Mouse (Mus musculus) embryo, embryonic 9.5 days (tissue): ENCODE results near the gene Nt5c2.

Source experiments
- DNase-seq: peaks from one replicate; pipeline ENCODE4 v3.0.0-alpha.2; 2017; ENCODE audit errors: extremely low spot score

The Nt5c2 gene

GRCm38 (mm10) chr19:46846459-46846858, 168.5 kb downstream of the Nt5c2 start:
- no peak for DNase-seq

GRCm38 (mm10) chr19:46846056-46846455, 168.9 kb downstream of the Nt5c2 start:
- DNase-seq = no peak

DNA sequence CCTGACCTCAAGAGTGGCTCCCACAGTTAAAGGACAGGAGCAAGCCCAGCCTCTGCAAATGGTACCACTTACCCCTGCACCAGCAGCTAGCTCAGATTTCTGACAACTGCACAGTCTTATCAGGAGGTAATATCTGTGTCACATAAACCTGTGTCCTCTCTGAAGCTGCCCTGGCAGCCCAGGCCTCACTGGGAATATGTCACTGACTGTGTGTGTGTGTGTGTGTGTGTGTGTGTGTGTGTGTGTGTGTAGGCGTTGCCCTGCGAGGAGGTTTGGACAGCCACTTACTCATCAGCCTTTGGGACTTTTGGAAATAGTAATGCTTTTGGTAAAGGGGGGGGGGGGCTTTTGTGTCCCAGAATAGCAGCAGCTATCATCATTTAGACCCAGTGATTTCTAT, 171.9 kb downstream of the Nt5c2 start:
- no peak for DNase-seq

GRCm38 (mm10) chr19:46841016-46841415, 173.9 kb downstream of the Nt5c2 start:
- DNase-seq = no peak

DNA sequence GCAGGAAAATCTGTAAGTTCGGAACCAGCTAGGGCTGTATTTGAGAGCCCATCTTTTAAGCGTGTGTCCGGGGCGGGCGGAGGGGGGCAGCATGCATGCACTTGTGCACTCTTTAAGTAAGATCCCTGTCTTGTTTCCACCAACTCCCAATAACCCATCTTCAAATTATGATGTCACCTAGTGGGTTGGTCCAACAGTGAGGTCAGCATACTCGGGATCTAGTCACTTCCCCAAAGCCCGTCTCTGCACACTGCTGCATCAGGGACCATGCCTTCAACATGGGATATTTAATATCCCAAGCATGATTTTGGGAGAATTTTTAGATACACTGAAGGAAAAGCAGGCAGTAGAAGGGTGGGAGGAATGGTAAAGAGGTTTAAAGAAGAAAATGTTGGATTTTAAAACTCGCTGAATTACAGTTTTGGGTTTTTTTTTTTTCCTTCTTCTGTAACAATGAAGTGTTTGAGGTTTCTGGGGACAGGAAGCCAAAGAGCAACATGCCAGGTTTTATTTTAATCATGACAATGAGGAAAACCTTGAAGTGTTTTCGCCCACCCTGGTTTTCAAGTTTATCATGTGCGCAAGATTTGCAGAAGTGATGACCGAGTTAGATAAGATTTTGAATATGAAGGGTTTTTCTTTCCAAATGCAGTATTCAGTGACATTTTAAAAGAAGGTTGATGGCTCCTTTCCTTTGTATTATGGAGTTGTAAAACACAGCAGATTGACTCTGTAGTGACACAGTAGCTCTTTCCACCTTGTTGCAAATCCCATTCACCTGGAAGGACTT, 177.5 kb downstream of the Nt5c2 start:
- no peak for DNase-seq

DNA sequence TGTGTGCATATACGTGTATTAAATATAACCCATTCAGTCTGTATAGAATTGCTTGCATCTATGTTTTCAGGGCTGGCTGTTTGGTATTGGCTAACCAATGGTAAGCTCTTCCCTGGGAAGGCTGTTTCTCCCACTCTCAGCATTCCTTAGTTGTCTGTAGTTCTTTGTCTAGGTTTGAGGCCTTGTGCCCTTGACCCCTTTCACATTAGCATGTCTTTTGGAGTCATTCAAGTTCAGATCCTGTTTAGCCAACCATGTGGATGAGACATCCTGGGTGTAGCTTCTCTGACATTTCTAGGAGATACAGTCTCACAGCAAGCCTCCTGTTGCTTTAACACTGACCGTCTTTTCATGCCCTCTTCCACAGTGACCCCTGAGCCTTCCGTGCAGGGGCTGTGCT, 178.9 kb downstream of the Nt5c2 start:
- DNase-seq = no peak

- no peak for DNase-seq
Observed at GRCm38 (mm10) chr19:46835339-46835738, 179.6 kb downstream of the Nt5c2 start.

- DNase-seq = no peak
Observed at GRCm38 (mm10) chr19:46834301-46834700, 180.7 kb downstream of the Nt5c2 start.
